Mouse (Mus musculus) hindbrain, postnatal 0 days (tissue): Measurements from ENCODE around the gene Olfr1423. TPM values are rescaled to one million over a fixed set of nuclear protein-coding genes. Genes with fewer than 3 reads are reported as not detected.
"Not testable (repeated sequence)": the region's sequence is repeated elsewhere in the genome, so short reads cannot be mapped to it uniquely, and the experiment has no call there.

Experiments
- ATAC-seq: fragments of 200-750 bp; cut with Nextera tagmentation; 2 replicates; pipeline ENCODE4 v1.8.0; 2017; ENCODE audit warnings: mild to moderate bottlenecking, moderate TSS enrichment, moderate library complexity
- DNase-seq: peaks from one replicate; pipeline ENCODE4 v3.0.0-alpha.2; 2015; ENCODE audit warnings: low spot score
- H3K27ac ChIP-seq: fragments of 300-500 bp; sonication (generic); 2 replicates; pipeline ENCODE4 v1.5.1; 2014; ENCODE audit warnings: mild to moderate bottlenecking
- H3K27me3 ChIP-seq: fragments of 300-500 bp; sonication (generic); 2 replicates; pipeline ENCODE4 v1.6.1; 2014; ENCODE audit warnings: low read length, mixed read lengths; ENCODE audit not compliant: insufficient read depth
- H3K36me3 ChIP-seq: fragments of 300-500 bp; sonication (generic); 2 replicates; pipeline ENCODE4 v1.6.1; 2014; ENCODE audit warnings: low read length, mixed read lengths; ENCODE audit not compliant: insufficient read depth
- H3K4me1 ChIP-seq: fragments of 300-500 bp; sonication (generic); 2 replicates; pipeline ENCODE4 v1.6.1; 2014; ENCODE audit warnings: antibody characterized with exemption, low read length, mixed read lengths; ENCODE audit not compliant: insufficient read depth
- H3K4me2 ChIP-seq: fragments of 300-500 bp; sonication (generic); 2 replicates; pipeline ENCODE4 v1.6.1; 2014; ENCODE audit warnings: low read depth, mild to moderate bottlenecking, low read length, moderate library complexity, mixed read lengths
- H3K4me3 ChIP-seq: fragments of 300-500 bp; sonication (generic); 2 replicates; pipeline ENCODE4 v1.5.1; 2014; ENCODE audit warnings: low read length
- H3K9ac ChIP-seq: fragments of 300-500 bp; sonication (generic); replicated peaks from 2 replicates; pipeline ENCODE4 v1.6.1; 2014; ENCODE audit warnings: mild to moderate bottlenecking, low read length, moderate library complexity, mixed read lengths
- H3K9me3 ChIP-seq: fragments of 300-500 bp; sonication (generic); 2 replicates; pipeline ENCODE4 v1.6.1; 2016; ENCODE audit warnings: low read length, mixed read lengths
- CTCF ChIP-seq: IDR thresholded peaks from 2 replicates; pipeline ENCODE4 v1.5.1; 2016; ENCODE audit warnings: antibody characterized with exemption, control low read depth, low read depth
- WGBS: fragments of 180-500 bp; shearing (Covaris S2); extraction: QIAGEN DNeasy Blood & Tissue Kit; methylation state at CpG from one replicate; pipeline ENCODE4 v1.1.7; 2014; 5-methylcytosine and 5-hydroxymethylcytosine counted together
- polyA plus RNA-seq: library from polyadenylated mRNA; unstranded; fragments of >200 nt; fragmentation: Nextera tagmentation; extraction: Ambion mirVana; gene quantifications from 2 replicates; pipeline ENCODE4 v1.2.1, GENCODE M21; 2015
- total RNA-seq: library from RNA; depleted of rRNA; stranded (reverse); fragments of >200 nt; gene quantifications from 2 replicates; pipeline ENCODE4 v1.2.3, GENCODE M21; 2014; rRNA removed

Olfr1423 gene
- total and polyA plus RNA-seq, 2 experiments from 2014 or later = not detected

- H3K4me1 ChIP-seq = no peaks in the 10 kb centered on the region
- no peak overlapping the region for H3K27ac ChIP-seq
- peaks cover 61% of the 10 kb centered on the region for H3K36me3 ChIP-seq
- H3K9ac ChIP-seq = no peak overlapping the region
- ATAC-seq (no peak), DNase-seq (no peak)
- 93% methylated on average over 9 of the region's 9 CpGs for WGBS
- no peak overlapping the region for H3K4me3 ChIP-seq
- no peak overlapping the region for H3K4me2 ChIP-seq
- H3K9me3 ChIP-seq = no peaks in the 10 kb centered on the region
- no peaks in the 10 kb centered on the region for H3K27me3 ChIP-seq
- no peak for TF ChIP-seq CTCF
Observed at GRCm38 (mm10) chr19:11992034-11992433, 49.1 kb downstream of the Olfr1423 start.

GRCm38 (mm10) chr19:11989334-11989733, 51.8 kb downstream of the Olfr1423 start:
- no peak for TF ChIP-seq CTCF

GRCm38 (mm10) chr19:11987841-11988240, 53.3 kb downstream of the Olfr1423 start:
- 90% methylated on average over 3 of the region's 3 CpGs for WGBS
- no peak overlapping the region for H3K27ac ChIP-seq
- no peak overlapping the region for H3K9ac ChIP-seq
- no peak for ATAC-seq
- H3K4me2 ChIP-seq = no peak overlapping the region
- no peaks in the 10 kb centered on the region for H3K9me3 ChIP-seq
- no peaks in the 10 kb centered on the region for H3K27me3 ChIP-seq
- H3K4me1 ChIP-seq = no peaks in the 10 kb centered on the region
- H3K36me3 ChIP-seq = peaks cover 68% of the 10 kb centered on the region
- no peak for TF ChIP-seq CTCF
- H3K4me3 ChIP-seq = no peak overlapping the region
- no peak for DNase-seq

More at GRCm38 (mm10) chr19:11989334-11989733, 51.8 kb downstream of the Olfr1423 start:
- no peak for DNase-seq
- Histone ChIP-seq H3K27ac (no peak overlapping the region), H3K4me3 (no peak overlapping the region), H3K27me3 (no peaks in the 10 kb centered on the region), H3K9ac (no peak overlapping the region), H3K4me1 (no peaks in the 10 kb centered on the region), H3K9me3 (no peaks in the 10 kb centered on the region), H3K4me2 (no peak overlapping the region), H3K36me3 (peaks cover 65% of the 10 kb centered on the region)
- ATAC-seq = no peak
- WGBS = 98% methylated on average over 7 of the region's 7 CpGs

GRCm38 (mm10) chr19:11984614-11985013, 56.5 kb downstream of the Olfr1423 start:
- H3K4me2 ChIP-seq, H3K4me3 ChIP-seq, H3K27ac ChIP-seq, H3K4me1 ChIP-seq, DNase-seq, H3K9ac ChIP-seq, H3K9me3 ChIP-seq, H3K27me3 ChIP-seq, ATAC-seq: not testable (repeated sequence)
- peaks cover 66% of the 10 kb centered on the region for H3K36me3 ChIP-seq
- WGBS = 85% methylated on average over 5 of the region's 5 CpGs

Other genes starting within 250 kb of the Olfr1423 start
- gene Stx3, start 221.9 kb downstream of the Olfr1423 start, total RNA-seq = 9.2 and 16.0 TPM in 2 replicates
- 24.3 and 25.5 TPM in 2 replicates for gene Stx3, start 221.9 kb downstream of the Olfr1423 start, polyA plus RNA-seq
- not detected in 2 replicates for gene Olfr1417, start 202.1 kb downstream of the Olfr1423 start, total RNA-seq
- gene Olfr1417, start 202.1 kb downstream of the Olfr1423 start, polyA plus RNA-seq = 0.19 and 0.20 TPM in 2 replicates
- not detected in 2 replicates for gene Olfr1418, start 180.3 kb downstream of the Olfr1423 start, total RNA-seq
- not detected in 2 replicates for gene Olfr1418, start 180.3 kb downstream of the Olfr1423 start, polyA plus RNA-seq
- gene Olfr1419, start 166.2 kb downstream of the Olfr1423 start, total RNA-seq = not detected in 2 replicates
- not detected in 2 replicates for gene Olfr1419, start 166.2 kb downstream of the Olfr1423 start, polyA plus RNA-seq
- gene Olfr1420, start 154.8 kb downstream of the Olfr1423 start, total RNA-seq = not detected in 2 replicates
- gene Olfr1420, start 154.8 kb downstream of the Olfr1423 start, polyA plus RNA-seq = not detected in 2 replicates
- gene Patl1, start 128.9 kb downstream of the Olfr1423 start, total RNA-seq = 11.1 and 12.3 TPM in 2 replicates
- 9.8 and 11.5 TPM in 2 replicates for gene Patl1, start 128.9 kb downstream of the Olfr1423 start, polyA plus RNA-seq
- 25.5 and 28.0 TPM in 2 replicates for gene Osbp, start 75.4 kb downstream of the Olfr1423 start, total RNA-seq
- gene Osbp, start 75.4 kb downstream of the Olfr1423 start, polyA plus RNA-seq = 2.5 and 2.6 TPM in 2 replicates
- gene Olfr1424, start 21.4 kb upstream of the Olfr1423 start, total RNA-seq = not detected in 2 replicates
- not detected in 2 replicates for gene Olfr1424, start 21.4 kb upstream of the Olfr1423 start, polyA plus RNA-seq
- not detected in 2 replicates for gene Olfr1425, start 36.4 kb upstream of the Olfr1423 start, total RNA-seq
- gene Olfr1425, start 36.4 kb upstream of the Olfr1423 start, polyA plus RNA-seq = not detected in 2 replicates
- gene Olfr1426, start 50.7 kb upstream of the Olfr1423 start, total RNA-seq = not detected in 2 replicates
- not detected in 2 replicates for gene Olfr1426, start 50.7 kb upstream of the Olfr1423 start, polyA plus RNA-seq
- gene Olfr1427, start 62.0 kb upstream of the Olfr1423 start, total RNA-seq = not detected in 2 replicates
- gene Olfr1427, start 62.0 kb upstream of the Olfr1423 start, polyA plus RNA-seq = not detected in 2 replicates
- not detected in 2 replicates for gene Olfr1428, start 74.6 kb upstream of the Olfr1423 start, total RNA-seq
- gene Olfr1428, start 74.6 kb upstream of the Olfr1423 start, polyA plus RNA-seq = not detected in 2 replicates
- not detected in 2 replicates for gene Olfr76, start 81.9 kb upstream of the Olfr1423 start, total RNA-seq
- not detected in 2 replicates for gene Olfr76, start 81.9 kb upstream of the Olfr1423 start, polyA plus RNA-seq
- not detected in 2 replicates for gene Olfr1555-ps1, start 128.8 kb upstream of the Olfr1423 start, total RNA-seq
- not detected in 2 replicates for gene Olfr1555-ps1, start 128.8 kb upstream of the Olfr1423 start, polyA plus RNA-seq
- gene Olfr1431, start 159.3 kb upstream of the Olfr1423 start, total RNA-seq = not detected in 2 replicates
- gene Olfr1431, start 159.3 kb upstream of the Olfr1423 start, polyA plus RNA-seq = not detected in 2 replicates
- not detected in 2 replicates for gene Olfr1432, start 191.3 kb upstream of the Olfr1423 start, total RNA-seq
- not detected in 2 replicates for gene Olfr1432, start 191.3 kb upstream of the Olfr1423 start, polyA plus RNA-seq
- gene Olfr262, start 200.3 kb upstream of the Olfr1423 start, total RNA-seq = not detected in 2 replicates
- gene Olfr262, start 200.3 kb upstream of the Olfr1423 start, polyA plus RNA-seq = not detected in 2 replicates
- not detected in 2 replicates for gene Olfr235, start 219.7 kb upstream of the Olfr1423 start, total RNA-seq
- not detected in 2 replicates for gene Olfr235, start 219.7 kb upstream of the Olfr1423 start, polyA plus RNA-seq
- not detected in 2 replicates for gene Olfr1434, start 238.5 kb upstream of the Olfr1423 start, total RNA-seq
- gene Olfr1434, start 238.5 kb upstream of the Olfr1423 start, polyA plus RNA-seq = not detected in 2 replicates